Mouse (Mus musculus): ENCODE measurements at regions not wholly inside any gene's neighbourhood (a gene's known extent, or its start where the extent isn't known, plus 50 kb on each side); places are given as distances from the start of the nearest gene placed in this dataset.

- no peak overlapping the region for H3K4me3 ChIP-seq
- no peak overlapping the region for H3K4me2 ChIP-seq
- no peak overlapping the region for H3K27ac ChIP-seq
- H3K9ac ChIP-seq, result no peak overlapping the region
- no peaks in the 10 kb centered on the region for H3K27me3 ChIP-seq (replicated peaks)
- WGBS, result 88% methylated on average over 8 of the region's 8 CpGs
- no peaks in the 10 kb centered on the region for H3K4me1 ChIP-seq
- ATAC-seq (replicated peaks), result no peak
- H3K36me3 ChIP-seq (replicated peaks), result no peaks in the 10 kb centered on the region
- H3K9me3 ChIP-seq, result no peaks in the 10 kb centered on the region
Observed at GRCm38 (mm10) chr17:51287878-51288277, 108.7 kb upstream of the Tbc1d5 start.

GRCm38 (mm10) chr17:51285362-51285761 lies 106.2 kb upstream of the Tbc1d5 start:
- 44% methylated on average over 5 of the region's 5 CpGs for WGBS
- Histone ChIP-seq H3K9me3 (no peaks in the 10 kb centered on the region), H3K27me3 (replicated peaks) (no peaks in the 10 kb centered on the region), H3K36me3 (replicated peaks) (no peaks in the 10 kb centered on the region), H3K4me3 (no peak overlapping the region), H3K9ac (no peak overlapping the region), H3K4me2 (no peak overlapping the region), H3K4me1 (no peaks in the 10 kb centered on the region), H3K27ac (no peak overlapping the region)
- ATAC-seq (replicated peaks), result no peak

- Histone ChIP-seq H3K4me3 (no peak overlapping the region), H3K4me1 (no peaks in the 10 kb centered on the region), H3K9me3 (no peaks in the 10 kb centered on the region), H3K36me3 (replicated peaks) (no peaks in the 10 kb centered on the region), H3K4me2 (no peak overlapping the region), H3K27me3 (replicated peaks) (no peaks in the 10 kb centered on the region), H3K27ac (no peak overlapping the region), H3K9ac (no peak overlapping the region)
- ATAC-seq (replicated peaks), result no peak
- 75% methylated on average over 7 of the region's 7 CpGs for WGBS
Observed at GRCm38 (mm10) chr17:51278771-51279170, 99.6 kb upstream of the Tbc1d5 start.

GRCm38 (mm10) chr17:51278094-51278493 lies 98.9 kb upstream of the Tbc1d5 start:
- ATAC-seq (replicated peaks), result no peak
- H3K4me1 ChIP-seq, result no peaks in the 10 kb centered on the region
- H3K4me2 ChIP-seq, result no peak overlapping the region
- H3K27ac ChIP-seq, result no peak overlapping the region
- H3K36me3 ChIP-seq (replicated peaks), result no peaks in the 10 kb centered on the region
- WGBS, result 87% methylated on average over 2 of the region's 2 CpGs
- H3K9me3 ChIP-seq, result no peaks in the 10 kb centered on the region
- H3K4me3 ChIP-seq, result no peak overlapping the region
- H3K9ac ChIP-seq, result no peak overlapping the region
- H3K27me3 ChIP-seq (replicated peaks), result no peaks in the 10 kb centered on the region

DNA sequence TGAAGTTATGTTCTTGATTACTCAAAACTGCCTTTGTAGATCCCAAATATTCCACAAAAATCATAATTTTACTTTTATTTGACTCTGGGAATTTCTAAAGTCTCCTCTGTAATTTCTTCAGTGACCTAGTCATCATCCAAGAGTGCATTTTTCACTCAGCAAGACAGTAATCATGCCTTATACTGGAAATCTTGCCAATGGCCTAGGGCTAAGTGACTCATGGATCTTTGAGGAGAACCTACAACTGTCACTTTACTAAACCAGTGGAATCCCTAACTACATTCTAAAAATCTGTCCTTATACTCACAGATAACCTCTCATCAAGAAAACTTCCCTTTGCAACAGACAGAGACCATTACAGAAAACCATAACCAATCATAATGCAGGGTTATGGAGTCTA lies 98.0 kb upstream of the Tbc1d5 start:
- no peak overlapping the region for H3K4me3 ChIP-seq
- no peak for ATAC-seq (replicated peaks)
- H3K9ac ChIP-seq, result no peak overlapping the region
- H3K4me1 ChIP-seq, result no peaks in the 10 kb centered on the region
- no peaks in the 10 kb centered on the region for H3K9me3 ChIP-seq
- no peaks in the 10 kb centered on the region for H3K36me3 ChIP-seq (replicated peaks)
- no peaks in the 10 kb centered on the region for H3K27me3 ChIP-seq (replicated peaks)
- H3K4me2 ChIP-seq, result no peak overlapping the region
- H3K27ac ChIP-seq, result no peak overlapping the region

DNA sequence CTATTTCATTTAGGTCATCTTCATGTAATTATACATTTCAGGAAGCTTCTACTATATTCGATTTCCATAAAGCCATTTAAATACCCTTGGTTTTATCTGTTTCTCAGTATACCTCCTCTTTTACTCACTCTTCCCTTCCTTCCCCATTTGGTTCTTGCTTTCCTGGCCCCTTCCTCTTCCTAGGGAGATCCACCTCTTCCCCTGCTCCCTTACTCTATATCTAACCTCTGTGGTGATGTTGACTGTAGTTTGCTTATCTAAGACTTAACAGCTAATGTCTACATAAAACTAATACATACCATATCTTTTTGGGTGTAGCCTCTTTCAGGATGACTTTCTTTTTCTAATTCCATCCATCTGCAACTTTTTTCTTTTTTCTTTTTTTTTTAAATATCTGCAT lies 92.9 kb upstream of the Tbc1d5 start:
- 92% methylated on average over 1 of the region's 1 CpGs for WGBS

DNA sequence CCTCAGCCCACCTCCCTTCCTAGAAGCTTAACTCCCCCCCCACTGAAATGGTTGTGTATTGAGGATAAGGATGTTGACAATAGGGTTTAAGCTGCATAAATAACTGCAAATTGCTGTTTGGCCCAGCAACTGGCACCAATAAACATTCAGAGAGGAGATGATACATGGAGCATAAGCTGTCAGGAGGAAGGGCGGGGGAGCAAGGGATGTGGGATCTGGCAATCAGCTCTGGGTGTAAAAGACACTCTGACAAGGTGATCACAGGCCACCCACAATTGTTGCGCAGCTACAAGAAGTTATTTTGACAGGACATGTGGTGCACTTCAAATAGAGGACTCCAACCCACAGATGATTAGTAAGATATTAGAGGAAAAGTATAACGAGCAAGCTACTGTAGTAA lies 83.8 kb upstream of the Tbc1d5 start:
- no peaks in the 10 kb centered on the region for H3K27me3 ChIP-seq (replicated peaks)
- no peaks in the 10 kb centered on the region for H3K36me3 ChIP-seq (replicated peaks)
- peak; percentile 48; the same call in 1 of the 2 replicates for ATAC-seq (replicated peaks)
- no peak overlapping the region for H3K4me2 ChIP-seq
- H3K9ac ChIP-seq, result no peak overlapping the region
- peak overlapping the region; percentile 28; the same call in 1 of the 2 replicates for H3K27ac ChIP-seq
- peaks cover 5% of the 10 kb centered on the region; the same call in 1 of the 2 replicates for H3K4me1 ChIP-seq
- no peaks in the 10 kb centered on the region for H3K9me3 ChIP-seq
- H3K4me3 ChIP-seq, result no peak overlapping the region
- 48% methylated on average over 3 of the region's 3 CpGs for WGBS

More for the DNA sequence above, 92.9 kb upstream of the Tbc1d5 start:
- H3K4me3 ChIP-seq, result no peak overlapping the region
- no peaks in the 10 kb centered on the region for H3K4me1 ChIP-seq
- H3K36me3 ChIP-seq (replicated peaks), result no peaks in the 10 kb centered on the region
- no peaks in the 10 kb centered on the region for H3K9me3 ChIP-seq
- H3K27ac ChIP-seq, result no peak overlapping the region
- H3K9ac ChIP-seq, result no peak overlapping the region
- no peak for ATAC-seq (replicated peaks)
- H3K27me3 ChIP-seq (replicated peaks), result no peaks in the 10 kb centered on the region
- no peak overlapping the region for H3K4me2 ChIP-seq

DNA sequence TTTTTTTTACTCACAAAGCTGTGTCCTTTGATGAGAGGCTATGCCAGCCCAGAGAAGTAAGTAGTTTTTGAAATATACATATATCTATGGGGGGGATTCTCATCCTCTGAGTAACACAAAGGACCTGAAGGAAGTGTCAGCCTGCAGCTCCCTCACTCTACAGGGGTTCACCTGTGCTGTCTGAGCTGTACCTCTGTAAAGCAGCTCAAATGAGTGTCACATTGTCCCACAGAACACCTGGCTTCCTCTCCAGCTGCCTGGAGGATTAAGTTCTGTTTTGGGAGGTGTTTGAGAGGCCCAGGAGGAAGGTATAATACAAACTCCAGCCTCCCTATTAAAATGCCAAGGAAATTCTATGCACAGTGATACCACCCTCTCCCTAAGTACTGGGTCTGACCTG lies 83.3 kb upstream of the Tbc1d5 start:
- Histone ChIP-seq H3K4me1 (peaks cover 5% of the 10 kb centered on the region; the same call in 1 of the 2 replicates), H3K4me2 (no peak overlapping the region), H3K27me3 (replicated peaks) (no peaks in the 10 kb centered on the region), H3K9me3 (no peaks in the 10 kb centered on the region), H3K4me3 (no peak overlapping the region), H3K36me3 (replicated peaks) (no peaks in the 10 kb centered on the region), H3K9ac (no peak overlapping the region), H3K27ac (no peak overlapping the region)
- ATAC-seq (replicated peaks), result 0 out of 2 replicates have a peak, but pooled peaks have one; percentile 54

DNA sequence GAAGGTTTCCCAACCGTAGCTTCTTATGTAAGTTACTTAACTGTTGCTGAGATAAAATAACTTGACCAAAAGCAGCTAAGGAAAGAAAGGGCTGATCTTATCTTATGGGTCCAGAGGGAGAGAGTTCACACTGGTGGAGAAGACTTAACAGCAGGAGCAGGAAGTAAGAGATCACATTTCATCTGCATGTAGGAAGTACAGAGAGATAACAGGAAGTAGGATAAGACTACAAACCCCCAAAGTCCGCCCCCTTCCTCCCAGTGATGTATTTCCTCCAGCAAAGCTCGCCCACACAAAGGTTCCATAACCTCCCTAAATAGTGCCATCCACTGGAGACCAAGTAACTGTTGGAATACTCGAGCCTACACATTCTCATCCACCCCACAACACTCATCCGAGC lies 79.2 kb upstream of the Tbc1d5 start:
- 83% methylated on average over 5 of the region's 5 CpGs for WGBS
- Histone ChIP-seq H3K36me3 (replicated peaks) (no peaks in the 10 kb centered on the region), H3K4me1 (peaks cover 5% of the 10 kb centered on the region; the same call in 1 of the 2 replicates), H3K27ac (no peak overlapping the region), H3K4me3 (no peak overlapping the region), H3K9me3 (no peaks in the 10 kb centered on the region), H3K9ac (no peak overlapping the region), H3K4me2 (no peak overlapping the region), H3K27me3 (replicated peaks) (no peaks in the 10 kb centered on the region)
- no peak for ATAC-seq (replicated peaks)

- no peaks in the 10 kb centered on the region for H3K27me3 ChIP-seq (replicated peaks)
- H3K9ac ChIP-seq, result no peak overlapping the region
- H3K4me2 ChIP-seq, result no peak overlapping the region
- no peaks in the 10 kb centered on the region for H3K9me3 ChIP-seq
- no peak for ATAC-seq (replicated peaks)
- no peak overlapping the region for H3K4me3 ChIP-seq
- H3K36me3 ChIP-seq (replicated peaks), result no peaks in the 10 kb centered on the region
- H3K27ac ChIP-seq, result no peak overlapping the region
- H3K4me1 ChIP-seq, result no peaks in the 10 kb centered on the region
- WGBS, result 76% methylated on average over 6 of the region's 6 CpGs
Observed at GRCm38 (mm10) chr17:51248543-51248942, 69.4 kb upstream of the Tbc1d5 start.

- 71% methylated on average over 3 of the region's 3 CpGs for WGBS
- Histone ChIP-seq H3K36me3 (replicated peaks) (no peaks in the 10 kb centered on the region), H3K27ac (no peak overlapping the region), H3K4me3 (no peak overlapping the region), H3K4me2 (no peak overlapping the region), H3K4me1 (no peaks in the 10 kb centered on the region), H3K27me3 (replicated peaks) (no peaks in the 10 kb centered on the region), H3K9ac (no peak overlapping the region), H3K9me3 (no peaks in the 10 kb centered on the region)
- ATAC-seq (replicated peaks), result no peak
Observed at GRCm38 (mm10) chr17:51246038-51246437, 66.9 kb upstream of the Tbc1d5 start.

DNA sequence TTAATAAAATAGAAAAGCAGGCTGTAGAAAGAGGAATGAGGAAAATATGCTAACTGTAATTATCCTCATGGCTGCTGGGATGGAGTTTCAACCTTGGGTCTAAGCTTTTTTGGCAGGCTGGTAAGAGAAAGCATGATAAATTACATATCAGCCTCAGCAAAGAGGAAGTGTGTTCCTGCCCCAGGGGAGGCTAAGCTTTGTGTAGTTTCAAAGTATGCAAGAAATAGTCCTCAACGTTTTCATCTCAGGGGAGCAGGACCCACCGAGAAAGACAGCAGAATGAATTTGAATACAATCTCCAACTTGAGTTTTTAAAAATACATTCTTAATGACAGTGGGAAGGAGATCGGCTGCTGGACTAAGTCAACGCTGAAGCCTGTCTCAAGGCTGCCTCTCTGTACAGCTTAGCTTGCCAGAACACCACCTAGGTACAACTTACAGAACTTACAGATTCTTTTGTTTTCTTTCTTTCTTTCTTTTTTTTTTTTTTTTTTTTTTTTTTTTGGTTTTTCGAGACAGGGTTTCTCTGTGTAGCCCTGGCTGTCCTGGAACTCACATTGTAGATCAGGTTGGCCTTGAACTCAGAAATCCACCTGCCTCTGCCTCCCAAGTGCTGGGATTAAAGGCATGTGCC lies 61.3 kb upstream of the Tbc1d5 start:
- H3K4me2 ChIP-seq, result no peak overlapping the region
- H3K4me1 ChIP-seq, result no peaks in the 10 kb centered on the region
- H3K9ac ChIP-seq, result no peak overlapping the region
- no peak overlapping the region for H3K27ac ChIP-seq
- no peak overlapping the region for H3K4me3 ChIP-seq
- H3K36me3 ChIP-seq (replicated peaks), result no peaks in the 10 kb centered on the region
- no peak for ATAC-seq (replicated peaks)
- 66% methylated on average over 5 of the region's 5 CpGs for WGBS
- H3K27me3 ChIP-seq (replicated peaks), result no peaks in the 10 kb centered on the region
- no peaks in the 10 kb centered on the region for H3K9me3 ChIP-seq

DNA sequence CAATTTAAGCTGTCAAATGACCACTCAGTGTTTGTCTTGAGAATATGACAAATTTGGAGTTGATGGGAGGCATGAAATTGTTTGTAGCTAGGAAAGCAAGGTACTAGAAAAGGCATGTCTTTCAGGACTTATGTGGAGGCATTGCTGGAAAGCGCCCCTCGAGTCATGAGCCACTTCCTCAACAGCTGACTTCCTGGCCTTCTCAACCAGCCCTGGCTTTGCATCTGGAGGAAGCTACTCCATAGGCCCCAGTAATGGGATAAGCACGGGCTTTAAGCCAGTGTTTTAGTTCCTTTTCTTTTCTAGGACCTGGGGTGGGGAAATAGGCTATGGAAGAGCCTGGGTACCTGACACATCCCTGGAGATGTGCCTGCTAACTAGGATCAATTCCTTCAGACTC lies 60.3 kb upstream of the Tbc1d5 start:
- H3K4me1 ChIP-seq, result no peaks in the 10 kb centered on the region
- no peak overlapping the region for H3K4me2 ChIP-seq
- no peak overlapping the region for H3K4me3 ChIP-seq
- H3K27me3 ChIP-seq (replicated peaks), result no peaks in the 10 kb centered on the region
- 82% methylated on average over 3 of the region's 3 CpGs for WGBS
- no peaks in the 10 kb centered on the region for H3K36me3 ChIP-seq (replicated peaks)
- H3K9me3 ChIP-seq, result no peaks in the 10 kb centered on the region
- no peak overlapping the region for H3K9ac ChIP-seq
- ATAC-seq (replicated peaks), result no peak
- H3K27ac ChIP-seq, result no peak overlapping the region
